Mouse (Mus musculus): ENCODE measurements at regions not wholly inside any gene's neighbourhood (a gene's known extent, or its start where the extent isn't known, plus 50 kb on each side); places are given as distances from the start of the nearest gene placed in this dataset.

GRCm38 (mm10) chr15:63558691-63559090, 286.3 kb downstream of the Gsdmc2 start:
- no peaks in the 10 kb centered on the region for H3K27me3 ChIP-seq (replicated peaks)
- no peaks in the 10 kb centered on the region; a peak in 1 of 4 replicates for H3K4me1 ChIP-seq (ENCODE audit: control insufficient read depth in 1 of 2, insufficient read depth in 2 of 2)
- H3K9me3 ChIP-seq (replicated peaks; ENCODE audit: low read length), result no peaks in the 10 kb centered on the region
- TF ChIP-seq SMC3 (IDR thresholded peaks at IDR 0.05; ENCODE audit: low read depth, low read length) (no peak), IRF4 (IDR thresholded peaks at IDR 0.05; ENCODE audit: low read depth, low read length) (no peak), BHLHE40 (IDR thresholded peaks at IDR 0.05; ENCODE audit: low read depth, low read length) (no peak), MYC (IDR thresholded peaks at IDR 0.05; ENCODE audit: low read depth, low read length) (no peak), ETS1 (conservative IDR thresholded peaks at IDR 0.05; ENCODE audit: low read depth, low read length) (no peak), TCF12 (IDR thresholded peaks at IDR 0.05; ENCODE audit: low read depth, low read length) (no peak), CTCF (conservative IDR thresholded peaks at IDR 0.05 in 1 of 2, IDR thresholded peaks at IDR 0.05 in 1 of 2; ENCODE audit: low read depth in 2 of 2, low read length in 2 of 2) (no peak), EP300 (IDR thresholded peaks at IDR 0.05; ENCODE audit: low read length) (no peak), POLR2AphosphoS2 (IDR thresholded peaks at IDR 0.05; ENCODE audit: low read depth, low read length) (no peak), ZKSCAN1 (IDR thresholded peaks at IDR 0.05; ENCODE audit: borderline replicate concordance, low read depth, low read length) (no peak), ELF1 (IDR thresholded peaks at IDR 0.05; ENCODE audit: low read depth, low read length) (no peak), USF1 (IDR thresholded peaks at IDR 0.05; ENCODE audit: low read depth, low read length) (no peak), CHD1 (IDR thresholded peaks at IDR 0.05; ENCODE audit: low read depth, low read length) (no peak), CHD2 (IDR thresholded peaks at IDR 0.05; ENCODE audit: low read length) (no peak)
- H3K9ac ChIP-seq (ENCODE audit: insufficient read depth, low read depth), result no peak overlapping the region
- no peak overlapping the region for H3K4me3 ChIP-seq (replicated peaks in 1 of 3; ENCODE audit: low read depth in 2 of 3, low read length in 2 of 3, poor library complexity in 1 of 3)
- H3K79me2 ChIP-seq (replicated peaks; ENCODE audit: control insufficient read depth, extremely low read depth, insufficient read depth, poor library complexity, severe bottlenecking), result no peaks in the 10 kb centered on the region
- in situ Hi-C loops (cut with MboI; ENCODE audit: low pct_ligation_motif_present, low pct_unique_long_range_greater_than_20kb, low sequenced_read_pairs) (no loop called here), dilution Hi-C loops (cut with MboI; ENCODE audit: extremely low pct_ligation_motif_present, extremely low pct_unique_long_range_greater_than_20kb, low sequenced_read_pairs) (no loop called here)
- no peak overlapping the region for H3K27ac ChIP-seq (ENCODE audit: insufficient read depth, low read depth)
- no peak for DNase-seq (ENCODE audit: extremely low read depth)
- no peaks in the 10 kb centered on the region for H3K36me3 ChIP-seq (replicated peaks in 1 of 2; ENCODE audit: control insufficient read depth in 1 of 2, insufficient read depth in 1 of 2, low read length in 1 of 2)
- no peak overlapping the region for H3K4me2 ChIP-seq (ENCODE audit: insufficient read depth, low read depth, poor library complexity, severe bottlenecking)

GRCm38 (mm10) chr15:63557816-63558215, 287.2 kb downstream of the Gsdmc2 start:
- no peak for TF ChIP-seq POLR2AphosphoS2 (IDR thresholded peaks at IDR 0.05; ENCODE audit: low read depth, low read length)
- no peak for TF ChIP-seq JUND (conservative IDR thresholded peaks at IDR 0.05; ENCODE audit: low read depth, low read length)
- no peak for TF ChIP-seq SMC3 (IDR thresholded peaks at IDR 0.05; ENCODE audit: low read depth, low read length)
- TF ChIP-seq MAX (IDR thresholded peaks at IDR 0.05; ENCODE audit: low read length), result no peak
- no peak for TF ChIP-seq JUN (IDR thresholded peaks at IDR 0.05; ENCODE audit: insufficient read depth, low read depth, low read length)
- TF ChIP-seq IRF4 (IDR thresholded peaks at IDR 0.05; ENCODE audit: low read depth, low read length), result no peak
- TF ChIP-seq KAT2A (IDR thresholded peaks at IDR 0.05; ENCODE audit: insufficient replicate concordance, low read length), result no peak
- TF ChIP-seq CHD2 (IDR thresholded peaks at IDR 0.05; ENCODE audit: low read length), result no peak
- no peak for TF ChIP-seq E2F4 (IDR thresholded peaks at IDR 0.05; ENCODE audit: insufficient replicate concordance, low read depth, low read length)
- no peak for TF ChIP-seq POLR2A (IDR thresholded peaks at IDR 0.05; ENCODE audit: low read depth, low read length)
- no peak for TF ChIP-seq CHD1 (IDR thresholded peaks at IDR 0.05; ENCODE audit: low read depth, low read length)
- no peak for TF ChIP-seq RCOR1 (conservative IDR thresholded peaks at IDR 0.05; ENCODE audit: low read depth, low read length)
- TF ChIP-seq BHLHE40 (IDR thresholded peaks at IDR 0.05; ENCODE audit: low read depth, low read length), result no peak
- TF ChIP-seq MAFK (IDR thresholded peaks at IDR 0.05; ENCODE audit: insufficient replicate concordance, low read length), result no peak
- TF ChIP-seq SIN3A (IDR thresholded peaks at IDR 0.05; ENCODE audit: low read length), result no peak
- no peak for TF ChIP-seq ETS1 (conservative IDR thresholded peaks at IDR 0.05; ENCODE audit: low read depth, low read length)
- TF ChIP-seq ZNF384 (IDR thresholded peaks at IDR 0.05; ENCODE audit: low read depth, low read length), result no peak
- no peak for TF ChIP-seq NELFE (IDR thresholded peaks at IDR 0.05; ENCODE audit: low read depth, low read length)
- Histone ChIP-seq H3K4me3 (replicated peaks in 1 of 3; ENCODE audit: low read depth in 2 of 3, low read length in 2 of 3, poor library complexity in 1 of 3) (no peak overlapping the region), H3K36me3 (replicated peaks in 1 of 2; ENCODE audit: control insufficient read depth in 1 of 2, insufficient read depth in 1 of 2, low read length in 1 of 2) (no peaks in the 10 kb centered on the region), H3K4me2 (ENCODE audit: insufficient read depth, low read depth, poor library complexity, severe bottlenecking) (no peak overlapping the region), H3K9ac (ENCODE audit: insufficient read depth, low read depth) (no peak overlapping the region), H3K4me1 (ENCODE audit: control insufficient read depth in 1 of 2, insufficient read depth in 2 of 2) (no peaks in the 10 kb centered on the region; a peak in 1 of 4 replicates), H3K27me3 (replicated peaks) (no peaks in the 10 kb centered on the region), H3K9me3 (replicated peaks; ENCODE audit: low read length) (no peaks in the 10 kb centered on the region), H3K27ac (ENCODE audit: insufficient read depth, low read depth) (no peak overlapping the region), H3K79me2 (replicated peaks; ENCODE audit: control insufficient read depth, extremely low read depth, insufficient read depth, poor library complexity, severe bottlenecking) (no peaks in the 10 kb centered on the region)
- DNase-seq (ENCODE audit: extremely low read depth), result no peak
- in situ Hi-C loops (cut with MboI; ENCODE audit: low pct_ligation_motif_present, low pct_unique_long_range_greater_than_20kb, low sequenced_read_pairs), result no loop called here
- dilution Hi-C loops (cut with MboI; ENCODE audit: extremely low pct_ligation_motif_present, extremely low pct_unique_long_range_greater_than_20kb, low sequenced_read_pairs), result no loop called here
